10 mouse cellular contexts compared by ENCODE assay signal in the genomic region with DNA sequence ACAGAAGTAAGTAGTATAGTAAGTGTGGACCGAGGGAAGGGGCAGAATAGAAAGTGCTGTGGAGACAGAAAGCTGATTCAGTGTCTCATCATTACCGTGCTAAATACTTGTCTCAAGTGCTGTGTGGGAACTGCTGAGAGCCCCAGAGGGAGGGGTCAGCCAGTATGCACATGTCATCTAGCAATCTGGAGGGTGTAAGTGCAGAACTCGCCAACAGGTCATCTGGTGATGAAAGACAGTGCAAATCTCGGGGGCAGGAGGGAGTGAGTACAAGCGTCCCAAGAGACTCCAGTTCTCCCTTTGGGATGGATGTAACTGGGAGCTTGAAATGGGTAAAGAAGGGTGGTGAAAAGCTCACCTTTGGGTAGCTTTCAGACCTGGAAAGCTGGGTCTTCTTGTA.
"Had no signal": no experiment of that assay in that cellular context is flagged by ENCODE, and none has a peak within 500 bp of the region (broad histone marks: within the 10 kb centered on the region; RNA-seq: fewer than 3 reads in every experiment).

No protein-coding gene starts in this region.

- H3K4me1 ChIP-seq: midbrain, embryonic 13.5 days had no signal

- DNase-seq: kidney, postnatal 10 days; kidney, postnatal 4 days; lung, adult 18-20 months; lung, postnatal 36 days; right cerebral cortex, postnatal 14 days; thymus, postnatal 36 days had no signal

- H3K36me3 ChIP-seq: limb, embryonic 13.5 days; midbrain, embryonic 13.5 days had no signal

- H3K9ac ChIP-seq: limb, embryonic 13.5 days; liver, embryonic 14.5 days; midbrain, embryonic 13.5 days had no signal

- H3K27ac ChIP-seq: layer of hippocampus, adult 2 months; limb, embryonic 13.5 days; liver, embryonic 14.5 days; midbrain, embryonic 13.5 days had no signal

- ATAC-seq: midbrain, embryonic 13.5 days had no signal

- H3K27me3 ChIP-seq: limb, embryonic 13.5 days; midbrain, embryonic 13.5 days had no signal

- H3K4me2 ChIP-seq: limb, embryonic 13.5 days; midbrain, embryonic 13.5 days had no signal

- H3K9me3 ChIP-seq: limb, embryonic 13.5 days; midbrain, embryonic 13.5 days had no signal

- H3K4me3 ChIP-seq: layer of hippocampus, adult 2 months; limb, embryonic 13.5 days; midbrain, embryonic 13.5 days had no signal
